Mouse (Mus musculus): Measurements from ENCODE around the gene Zfp872.
"Not testable (repeated sequence)": the region's sequence is repeated elsewhere in the genome, so short reads cannot be mapped to it uniquely, and the experiment has no call there.

The Zfp872 gene

GRCm38 (mm10) chr9:22169327-22169726 lies 18.6 kb upstream of the Zfp872 start:
- no peak for DNase-seq (ENCODE audit: low spot score in 2 of 2)

GRCm38 (mm10) chr9:22172318-22172717 lies 15.6 kb upstream of the Zfp872 start:
- DNase-seq (ENCODE audit: low spot score in 2 of 2): no peak

GRCm38 (mm10) chr9:22196412-22196811 lies 8.5 kb downstream of the Zfp872 start:
- DNase-seq (ENCODE audit: low spot score in 2 of 2): no peak

GRCm38 (mm10) chr9:22213785-22214194 lies 25.9 kb downstream of the Zfp872 start:
- peak in 1 of 2 experiments; percentile 11 for DNase-seq (ENCODE audit: low spot score in 2 of 2)

GRCm38 (mm10) chr9:22214549-22214948 lies 26.7 kb downstream of the Zfp872 start:
- DNase-seq (ENCODE audit: low spot score in 2 of 2): no peak

- DNase-seq (ENCODE audit: low spot score in 2 of 2): no peak
These were observed 28.8 kb downstream of the Zfp872 start for GRCm38 (mm10) chr9:22216705-22217104.

GRCm38 (mm10) chr9:22217858-22218493 lies 30.1 kb downstream of the Zfp872 start:
- no peak for DNase-seq (ENCODE audit: low spot score in 2 of 2)

- DNase-seq (ENCODE audit: low spot score in 2 of 2): no peak
These were observed 36.2 kb downstream of the Zfp872 start for GRCm38 (mm10) chr9:22224066-22224465.

- peak; percentile 41 to 70 for DNase-seq (ENCODE audit: low spot score in 2 of 2)
These were observed 36.9 kb downstream of the Zfp872 start for GRCm38 (mm10) chr9:22224536-22225503.

- peak; percentile 99 for DNase-seq (ENCODE audit: low spot score in 2 of 2)
These were observed 37.9 kb downstream of the Zfp872 start, which contains the start of gene Zfp809 for GRCm38 (mm10) chr9:22225581-22226388. Gene Zfp809, plus strand, starts transcription at chr9:22225714.

GRCm38 (mm10) chr9:22226389-22226673 lies 38.4 kb downstream of the Zfp872 start:
- not testable (repeated sequence) for DNase-seq (ENCODE audit: low spot score in 2 of 2)

GRCm38 (mm10) chr9:22226846-22227245 lies 39.0 kb downstream of the Zfp872 start:
- peak in 1 of 2 experiments; percentile 9 for DNase-seq (ENCODE audit: low spot score in 2 of 2)

GRCm38 (mm10) chr9:22229386-22230026 lies 41.6 kb downstream of the Zfp872 start:
- no peak for DNase-seq (ENCODE audit: low spot score in 2 of 2)

- DNase-seq (ENCODE audit: low spot score in 2 of 2): no peak
These were observed 42.2 kb downstream of the Zfp872 start for GRCm38 (mm10) chr9:22230061-22230460.

GRCm38 (mm10) chr9:22230556-22230955 lies 42.7 kb downstream of the Zfp872 start:
- DNase-seq (ENCODE audit: low spot score in 2 of 2): no peak

- DNase-seq (ENCODE audit: low spot score in 2 of 2): no peak
These were observed 52.1 kb downstream of the Zfp872 start for GRCm38 (mm10) chr9:22240001-22240400.

GRCm38 (mm10) chr9:22244242-22244641 lies 56.4 kb downstream of the Zfp872 start:
- DNase-seq (ENCODE audit: low spot score in 2 of 2): no peak
